In the genomic region with DNA sequence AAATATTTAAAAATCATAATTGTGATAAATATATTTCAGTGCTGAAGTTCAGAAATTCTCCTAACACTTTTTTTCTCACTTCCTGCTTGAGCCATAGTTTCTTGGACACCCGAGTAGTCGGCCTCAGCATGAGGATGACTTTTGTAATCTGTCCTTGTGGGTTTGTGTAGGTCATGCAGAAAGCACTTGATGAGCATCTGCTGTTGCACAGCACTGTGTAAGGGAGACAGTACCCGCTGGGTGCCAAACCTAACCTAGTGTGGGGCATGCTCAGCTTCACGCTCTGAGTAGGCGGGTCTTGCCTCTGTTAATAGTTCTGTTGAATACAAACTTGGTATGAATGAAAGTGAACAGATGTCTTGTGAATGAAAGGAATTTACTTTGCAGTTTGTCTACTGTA, we compare ENCODE assay signal across 16 mouse cellular contexts.
"Had no signal": no experiment of that assay in that cellular context is flagged by ENCODE, and none has a peak within 500 bp of the region (broad histone marks: within the 10 kb centered on the region; RNA-seq: fewer than 3 reads in every experiment).

No protein-coding gene starts in this region.

- H3K9ac ChIP-seq: kidney, embryonic 15.5 days; limb, embryonic 12.5 days; liver, embryonic 14.5 days; neural tube, embryonic 12.5 days had no signal

- H3K4me3 ChIP-seq: kidney, embryonic 15.5 days; limb, embryonic 12.5 days; neural tube, embryonic 12.5 days had no signal

- H3K27ac ChIP-seq: kidney, embryonic 15.5 days; limb, embryonic 12.5 days; liver, embryonic 14.5 days; neural tube, embryonic 12.5 days had no signal

- H3K4me1 ChIP-seq: limb, embryonic 12.5 days; neural tube, embryonic 12.5 days had no signal

- H3K27me3 ChIP-seq: kidney, embryonic 15.5 days; limb, embryonic 12.5 days; neural tube, embryonic 12.5 days had no signal

- DNase-seq: kidney, adult 2 months; kidney, postnatal 14 days; layer of hippocampus, postnatal 36 days; liver; lung, adult 2 months; lung, postnatal 36 days; midbrain, embryonic 14.5 days; right cerebral cortex, postnatal 4 days; spleen, adult 18-20 months; thymus, adult 18-20 months; thymus, postnatal 14 days had no signal

- ATAC-seq: lung, postnatal 0 days had no signal

- H3K9me3 ChIP-seq: kidney, embryonic 15.5 days; limb, embryonic 12.5 days; neural tube, embryonic 12.5 days had no signal

- H3K4me2 ChIP-seq: kidney, embryonic 15.5 days; limb, embryonic 12.5 days; neural tube, embryonic 12.5 days had no signal
